Mouse (Mus musculus): ENCODE measurements around the gene Xrn2. TPM values are rescaled to one million over a fixed set of nuclear protein-coding genes. Genes with fewer than 3 reads are reported as not detected.

The Xrn2 gene
- polyA plus RNA-seq, 1 experiment from 2014 or later, result 110 TPM

- H3K4me3 ChIP-seq (ENCODE audit: low read depth, low read length), result no peak overlapping the region
- H3K9me3 ChIP-seq (ENCODE audit: control insufficient read depth, low read length), result no peaks in the 10 kb centered on the region
- ATAC-seq (ENCODE audit: insufficient read depth, low FRiP score, low TSS enrichment) (no peak), DNase-seq (ENCODE audit: low spot score) (no peak)
- H3K36me3 ChIP-seq (ENCODE audit: control insufficient read depth, insufficient read depth, low read length), result no peaks in the 10 kb centered on the region; the same call in 1 of the 2 replicates
- no peaks in the 10 kb centered on the region for H3K4me1 ChIP-seq (ENCODE audit: control insufficient read depth, insufficient read depth, low read length)
- 90% methylated on average over 4 of the region's 4 CpGs for WGBS
- H3K4me2 ChIP-seq (ENCODE audit: low read depth), result no peak overlapping the region
- no peak overlapping the region for H3K9ac ChIP-seq (ENCODE audit: low read length)
- no peak overlapping the region for H3K27ac ChIP-seq (ENCODE audit: low read depth, low read length)
- H3K27me3 ChIP-seq (ENCODE audit: control insufficient read depth, insufficient read depth, low read length), result no peaks in the 10 kb centered on the region
These were observed 10.8 kb downstream of the Xrn2 start for GRCm38 (mm10) chr2:147023560-147023959.

- Histone ChIP-seq H3K27me3 (ENCODE audit: control insufficient read depth, insufficient read depth, low read length) (no peaks in the 10 kb centered on the region), H3K9me3 (ENCODE audit: control insufficient read depth, low read length) (no peaks in the 10 kb centered on the region), H3K4me3 (ENCODE audit: low read depth, low read length) (no peak overlapping the region), H3K27ac (ENCODE audit: low read depth, low read length) (no peak overlapping the region), H3K9ac (ENCODE audit: low read length) (no peak overlapping the region), H3K4me1 (ENCODE audit: control insufficient read depth, insufficient read depth, low read length) (no peaks in the 10 kb centered on the region), H3K4me2 (ENCODE audit: low read depth) (no peak overlapping the region), H3K36me3 (ENCODE audit: control insufficient read depth, insufficient read depth, low read length) (peaks cover 2% of the 10 kb centered on the region)
- DNase-seq (ENCODE audit: low spot score), result no peak
- WGBS, result 56% methylated on average over 2 of the region's 2 CpGs
- ATAC-seq (ENCODE audit: insufficient read depth, low FRiP score, low TSS enrichment), result no peak
These were observed 20.3 kb downstream of the Xrn2 start for GRCm38 (mm10) chr2:147033065-147033464.

GRCm38 (mm10) chr2:147035864-147036263 is 23.1 kb downstream of the Xrn2 start:
- Histone ChIP-seq H3K9ac (ENCODE audit: low read length) (no peak overlapping the region), H3K4me2 (ENCODE audit: low read depth) (no peak overlapping the region), H3K27me3 (ENCODE audit: control insufficient read depth, insufficient read depth, low read length) (no peaks in the 10 kb centered on the region), H3K9me3 (ENCODE audit: control insufficient read depth, low read length) (no peaks in the 10 kb centered on the region), H3K4me3 (ENCODE audit: low read depth, low read length) (no peak overlapping the region), H3K4me1 (ENCODE audit: control insufficient read depth, insufficient read depth, low read length) (no peaks in the 10 kb centered on the region), H3K36me3 (ENCODE audit: control insufficient read depth, insufficient read depth, low read length) (peaks cover 4% of the 10 kb centered on the region), H3K27ac (ENCODE audit: low read depth, low read length) (no peak overlapping the region)
- DNase-seq (ENCODE audit: low spot score) (no peak), ATAC-seq (ENCODE audit: insufficient read depth, low FRiP score, low TSS enrichment) (no peak)
- 95% methylated on average over 2 of the region's 2 CpGs for WGBS

GRCm38 (mm10) chr2:147047051-147047450 is 34.3 kb downstream of the Xrn2 start:
- Histone ChIP-seq H3K9me3 (ENCODE audit: control insufficient read depth, low read length) (no peaks in the 10 kb centered on the region), H3K36me3 (ENCODE audit: control insufficient read depth, insufficient read depth, low read length) (no peaks in the 10 kb centered on the region), H3K4me1 (ENCODE audit: control insufficient read depth, insufficient read depth, low read length) (no peaks in the 10 kb centered on the region), H3K9ac (ENCODE audit: low read length) (no peak overlapping the region), H3K4me3 (ENCODE audit: low read depth, low read length) (no peak overlapping the region), H3K27ac (ENCODE audit: low read depth, low read length) (no peak overlapping the region), H3K4me2 (ENCODE audit: low read depth) (no peak overlapping the region), H3K27me3 (ENCODE audit: control insufficient read depth, insufficient read depth, low read length) (no peaks in the 10 kb centered on the region)
- WGBS, result 94% methylated on average over 3 of the region's 3 CpGs
- no peak for ATAC-seq (ENCODE audit: insufficient read depth, low FRiP score, low TSS enrichment)
- DNase-seq (ENCODE audit: low spot score), result no peak

- DNase-seq (ENCODE audit: low spot score), result no peak
- H3K4me3 ChIP-seq (ENCODE audit: low read depth, low read length), result no peak overlapping the region
- WGBS, result 90% methylated on average over 2 of the region's 2 CpGs
- H3K27me3 ChIP-seq (ENCODE audit: control insufficient read depth, insufficient read depth, low read length), result no peaks in the 10 kb centered on the region
- no peaks in the 10 kb centered on the region for H3K4me1 ChIP-seq (ENCODE audit: control insufficient read depth, insufficient read depth, low read length)
- ATAC-seq (ENCODE audit: insufficient read depth, low FRiP score, low TSS enrichment), result no peak
- H3K4me2 ChIP-seq (ENCODE audit: low read depth), result no peak overlapping the region
- peaks cover 3% of the 10 kb centered on the region; the same call in 1 of the 2 replicates for H3K36me3 ChIP-seq (ENCODE audit: control insufficient read depth, insufficient read depth, low read length)
- no peak overlapping the region for H3K27ac ChIP-seq (ENCODE audit: low read depth, low read length)
- H3K9me3 ChIP-seq (ENCODE audit: control insufficient read depth, low read length), result no peaks in the 10 kb centered on the region
- H3K9ac ChIP-seq (ENCODE audit: low read length), result no peak overlapping the region
These were observed 40.6 kb downstream of the Xrn2 start for GRCm38 (mm10) chr2:147053229-147053892.

GRCm38 (mm10) chr2:147067480-147068246 is 54.9 kb downstream of the Xrn2 start:
- H3K4me2 ChIP-seq (ENCODE audit: low read depth), result no peak overlapping the region
- H3K4me1 ChIP-seq (ENCODE audit: control insufficient read depth, insufficient read depth, low read length), result no peaks in the 10 kb centered on the region; the same call in 1 of the 2 replicates
- no peaks in the 10 kb centered on the region for H3K9me3 ChIP-seq (ENCODE audit: control insufficient read depth, low read length)
- ATAC-seq (ENCODE audit: insufficient read depth, low FRiP score, low TSS enrichment) (no peak), DNase-seq (ENCODE audit: low spot score) (no peak)
- H3K9ac ChIP-seq (ENCODE audit: low read length), result no peak overlapping the region
- H3K4me3 ChIP-seq (ENCODE audit: low read depth, low read length), result no peak overlapping the region
- H3K36me3 ChIP-seq (ENCODE audit: control insufficient read depth, insufficient read depth, low read length), result no peaks in the 10 kb centered on the region
- H3K27me3 ChIP-seq (ENCODE audit: control insufficient read depth, insufficient read depth, low read length), result no peaks in the 10 kb centered on the region
- H3K27ac ChIP-seq (ENCODE audit: low read depth, low read length), result no peak overlapping the region
- WGBS, result 90% methylated on average over 1 of the region's 1 CpGs

GRCm38 (mm10) chr2:147069077-147069476 is 56.3 kb downstream of the Xrn2 start:
- Histone ChIP-seq H3K9ac (ENCODE audit: low read length) (no peak overlapping the region), H3K27ac (ENCODE audit: low read depth, low read length) (no peak overlapping the region), H3K4me2 (ENCODE audit: low read depth) (no peak overlapping the region), H3K9me3 (ENCODE audit: control insufficient read depth, low read length) (no peaks in the 10 kb centered on the region), H3K36me3 (ENCODE audit: control insufficient read depth, insufficient read depth, low read length) (no peaks in the 10 kb centered on the region), H3K4me3 (ENCODE audit: low read depth, low read length) (no peak overlapping the region), H3K27me3 (ENCODE audit: control insufficient read depth, insufficient read depth, low read length) (no peaks in the 10 kb centered on the region), H3K4me1 (ENCODE audit: control insufficient read depth, insufficient read depth, low read length) (no peaks in the 10 kb centered on the region; the same call in 1 of the 2 replicates)
- DNase-seq (ENCODE audit: low spot score) (peak; percentile 15), ATAC-seq (ENCODE audit: insufficient read depth, low FRiP score, low TSS enrichment) (peak; percentile 69)
- WGBS, result 16% methylated on average over 1 of the region's 1 CpGs

- Histone ChIP-seq H3K4me2 (ENCODE audit: low read depth) (no peak overlapping the region), H3K27me3 (ENCODE audit: control insufficient read depth, insufficient read depth, low read length) (no peaks in the 10 kb centered on the region), H3K27ac (ENCODE audit: low read depth, low read length) (no peak overlapping the region), H3K9me3 (ENCODE audit: control insufficient read depth, low read length) (no peaks in the 10 kb centered on the region), H3K4me3 (ENCODE audit: low read depth, low read length) (no peak overlapping the region), H3K4me1 (ENCODE audit: control insufficient read depth, insufficient read depth, low read length) (no peaks in the 10 kb centered on the region; the same call in 1 of the 2 replicates), H3K36me3 (ENCODE audit: control insufficient read depth, insufficient read depth, low read length) (no peaks in the 10 kb centered on the region), H3K9ac (ENCODE audit: low read length) (no peak overlapping the region)
- DNase-seq (ENCODE audit: low spot score) (no peak), ATAC-seq (ENCODE audit: insufficient read depth, low FRiP score, low TSS enrichment) (no peak)
- WGBS, result 95% methylated on average over 1 of the region's 1 CpGs
These were observed 57.5 kb downstream of the Xrn2 start for GRCm38 (mm10) chr2:147070305-147070704.

- Histone ChIP-seq H3K9me3 (ENCODE audit: control insufficient read depth, low read length) (no peaks in the 10 kb centered on the region), H3K27ac (ENCODE audit: low read depth, low read length) (no peak overlapping the region), H3K36me3 (ENCODE audit: control insufficient read depth, insufficient read depth, low read length) (no peaks in the 10 kb centered on the region), H3K4me1 (ENCODE audit: control insufficient read depth, insufficient read depth, low read length) (no peaks in the 10 kb centered on the region), H3K9ac (ENCODE audit: low read length) (no peak overlapping the region), H3K4me3 (ENCODE audit: low read depth, low read length) (no peak overlapping the region), H3K27me3 (ENCODE audit: control insufficient read depth, insufficient read depth, low read length) (no peaks in the 10 kb centered on the region; the same call in 1 of the 2 replicates), H3K4me2 (ENCODE audit: low read depth) (no peak overlapping the region)
- 71% methylated on average over 2 of the region's 2 CpGs for WGBS
- DNase-seq (ENCODE audit: low spot score) (no peak), ATAC-seq (ENCODE audit: insufficient read depth, low FRiP score, low TSS enrichment) (no peak)
These were observed 61.2 kb downstream of the Xrn2 start for GRCm38 (mm10) chr2:147073962-147074361.

All from neural tube, embryonic 11.5 days (tissue).